Mouse (Mus musculus) cerebellum, adult 2 months (tissue): ENCODE results near the gene Manba.

Source experiments
- CTCF ChIP-seq: fragments of 200-500 bp; IDR thresholded peaks from 2 replicates; pipeline ENCODE4 v1.5.1; 2011; ENCODE audit warnings: low read depth, mild to moderate bottlenecking, control low read depth, low read length, moderate library complexity, borderline replicate concordance; ENCODE audit not compliant: insufficient read depth
- POLR2A ChIP-seq: fragments of 200-500 bp; IDR thresholded peaks from 2 replicates; pipeline ENCODE4 v1.6.1; 2011; ENCODE audit warnings: low read length, control low read depth, borderline replicate concordance; ENCODE audit not compliant: insufficient read depth

- no peak for TF ChIP-seq CTCF
- no peak for TF ChIP-seq POLR2A
These were observed 106.6 kb downstream of the Manba start for GRCm38 (mm10) chr3:135592011-135592410.
